ENCODE assay signal across 12 mouse cellular contexts in genomic region chr2:12307311-12307710, GRCm38 (mm10). TPM values are rescaled to one million over a fixed set of nuclear protein-coding genes. Genes with fewer than 3 reads are reported as not detected.
A peak's percentile ranks its signal among the peaks of the same experiment; 100 is the strongest.
DNase-seq lines count a peak whose midpoint lies in the region; ATAC-seq lines count a peak whose summit lies in the region.
"Had no signal": no experiment of that assay in that cellular context is flagged by ENCODE, and none has a peak within 500 bp of the region (broad histone marks: within the 10 kb centered on the region; RNA-seq: fewer than 3 reads in every experiment).

No protein-coding gene starts in this region.

- no peaks in the 10 kb centered on the region for H3K36me3 ChIP-seq in kidney, embryonic 16.5 days (ENCODE audit: insufficient read depth, low read length)
- H3K36me3 ChIP-seq in embryonic facial prominence, embryonic 14.5 days (ENCODE audit: control insufficient read depth, insufficient read depth, low read length): no peaks in the 10 kb centered on the region
- H3K36me3 ChIP-seq in hindbrain, embryonic 16.5 days (ENCODE audit: control insufficient read depth, insufficient read depth, low read length): no peaks in the 10 kb centered on the region
- H3K36me3 ChIP-seq: neural tube, embryonic 15.5 days had no signal

- H3K9ac ChIP-seq in kidney, embryonic 16.5 days (replicated peaks; ENCODE audit: low read length): no peak overlapping the region
- H3K9ac ChIP-seq in embryonic facial prominence, embryonic 14.5 days (ENCODE audit: low read depth, low read length): no peak overlapping the region
- H3K9ac ChIP-seq in hindbrain, embryonic 16.5 days (ENCODE audit: low read depth, low read length): no peak overlapping the region
- H3K9ac ChIP-seq: liver, embryonic 14.5 days; neural tube, embryonic 15.5 days had no signal

- H3K27ac ChIP-seq in kidney, embryonic 16.5 days (ENCODE audit: low read length): no peak overlapping the region
- H3K27ac ChIP-seq in embryonic facial prominence, embryonic 14.5 days (replicated peaks; ENCODE audit: low read depth, low read length): no peak overlapping the region
- no peak overlapping the region for H3K27ac ChIP-seq in hindbrain, embryonic 16.5 days (ENCODE audit: low read depth, low read length)
- H3K27ac ChIP-seq: liver, embryonic 14.5 days; neural tube, embryonic 15.5 days had no signal

- no peak overlapping the region for H3K4me2 ChIP-seq in kidney, embryonic 16.5 days (replicated peaks; ENCODE audit: low read depth, low read length)
- H3K4me2 ChIP-seq in embryonic facial prominence, embryonic 14.5 days (ENCODE audit: low read depth, low read length): no peak overlapping the region
- H3K4me2 ChIP-seq in hindbrain, embryonic 16.5 days (ENCODE audit: low read length): no peak overlapping the region
- H3K4me2 ChIP-seq: neural tube, embryonic 15.5 days had no signal

- no peaks in the 10 kb centered on the region for H3K27me3 ChIP-seq in kidney, embryonic 16.5 days (ENCODE audit: insufficient read depth, low read length)
- no peaks in the 10 kb centered on the region for H3K27me3 ChIP-seq in embryonic facial prominence, embryonic 14.5 days (replicated peaks; ENCODE audit: control insufficient read depth, insufficient read depth, low read length)
- no peaks in the 10 kb centered on the region for H3K27me3 ChIP-seq in hindbrain, embryonic 16.5 days (replicated peaks; ENCODE audit: control insufficient read depth, insufficient read depth, low read length)
- H3K27me3 ChIP-seq: neural tube, embryonic 15.5 days had no signal

- ATAC-seq in kidney, embryonic 16.5 days (ENCODE audit: low FRiP score, low TSS enrichment): no peak
- no peak for ATAC-seq in embryonic facial prominence, embryonic 14.5 days (ENCODE audit: low read depth)
- ATAC-seq in hindbrain, embryonic 16.5 days: no peak

- intact Hi-C loops in heart, postnatal 36 days (cut with DNase I): no loop called here

- DNase-seq in heart, adult 11 months: peak; percentile 92
- DNase-seq in heart, postnatal 36 days: no peak
- peak; percentile 44 to 59 for DNase-seq in kidney, postnatal 25 days
- peak; percentile 46 for DNase-seq in MN1 (ENCODE audit: low spot score)
- DNase-seq in embryonic facial prominence, embryonic 14.5 days (ENCODE audit: low spot score): peak; percentile 57
- DNase-seq in spleen, postnatal 36 days (ENCODE audit: low spot score in 2 of 2): no peak
- DNase-seq: cerebellum, adult 9-10 months had no signal

- H3K9me3 ChIP-seq in kidney, embryonic 16.5 days (ENCODE audit: low read length): no peaks in the 10 kb centered on the region
- no peaks in the 10 kb centered on the region for H3K9me3 ChIP-seq in embryonic facial prominence, embryonic 14.5 days (ENCODE audit: control insufficient read depth, low read length)
- no peaks in the 10 kb centered on the region for H3K9me3 ChIP-seq in hindbrain, embryonic 16.5 days (ENCODE audit: control insufficient read depth, low read length)
- H3K9me3 ChIP-seq: neural tube, embryonic 15.5 days had no signal

- H3K4me3 ChIP-seq in kidney, embryonic 16.5 days (ENCODE audit: low read length): no peak overlapping the region
- no peak overlapping the region for H3K4me3 ChIP-seq in embryonic facial prominence, embryonic 14.5 days (ENCODE audit: low read depth, low read length)
- no peak overlapping the region for H3K4me3 ChIP-seq in hindbrain, embryonic 16.5 days (ENCODE audit: low read length)
- H3K4me3 ChIP-seq: neural tube, embryonic 15.5 days had no signal

- H3K4me1 ChIP-seq in kidney, embryonic 16.5 days (ENCODE audit: insufficient read depth, low read length): peaks cover 4% of the 10 kb centered on the region; the same call in 1 of the 2 replicates
- no peaks in the 10 kb centered on the region for H3K4me1 ChIP-seq in embryonic facial prominence, embryonic 14.5 days (ENCODE audit: control insufficient read depth, insufficient read depth, low read length)
- H3K4me1 ChIP-seq in hindbrain, embryonic 16.5 days (ENCODE audit: control insufficient read depth, insufficient read depth, low read depth, low read length): no peaks in the 10 kb centered on the region
- H3K4me1 ChIP-seq: neural tube, embryonic 15.5 days had no signal

RNA-seq across cellular contexts. Expression of gene Itga8, which starts 5.6 kb away (rescaled TPM):
- total RNA-seq in heart, postnatal 36 days (2021): 1 to 10 TPM; 5.9 to 6.8 TPM
- 43.3 and 45.4 TPM in 2 replicates for polyA plus RNA-seq in kidney, embryonic 16.5 days (2015; fragmentation: Nextera tagmentation; extraction: Ambion mirVana)
- 15.7 and 16.4 TPM in 2 replicates for polyA plus RNA-seq in embryonic facial prominence, embryonic 14.5 days (2014; fragmentation: Nextera tagmentation; extraction: Ambion mirVana)
- 3.1 and 4.0 TPM in 2 replicates for polyA plus RNA-seq in hindbrain, embryonic 16.5 days (2015; fragmentation: Nextera tagmentation; extraction: Ambion mirVana)
- total RNA-seq: megakaryocyte-erythroid progenitor cell, adult 5-6 weeks had no signal

Comparison
In these comparisons a context has a peak if more than half of its experiments do, and no peak if none do; other contexts are left out.
1. DNase-seq: peak in heart, adult 11 months (single experiment), kidney, postnatal 25 days (2 of 2), MN1 (single experiment) and embryonic facial prominence, embryonic 14.5 days (single experiment); none in heart, postnatal 36 days (0 of 2) and spleen, postnatal 36 days (0 of 2).